Mouse (Mus musculus): ENCODE measurements around the gene Kctd6.

Kctd6 gene

DNA sequence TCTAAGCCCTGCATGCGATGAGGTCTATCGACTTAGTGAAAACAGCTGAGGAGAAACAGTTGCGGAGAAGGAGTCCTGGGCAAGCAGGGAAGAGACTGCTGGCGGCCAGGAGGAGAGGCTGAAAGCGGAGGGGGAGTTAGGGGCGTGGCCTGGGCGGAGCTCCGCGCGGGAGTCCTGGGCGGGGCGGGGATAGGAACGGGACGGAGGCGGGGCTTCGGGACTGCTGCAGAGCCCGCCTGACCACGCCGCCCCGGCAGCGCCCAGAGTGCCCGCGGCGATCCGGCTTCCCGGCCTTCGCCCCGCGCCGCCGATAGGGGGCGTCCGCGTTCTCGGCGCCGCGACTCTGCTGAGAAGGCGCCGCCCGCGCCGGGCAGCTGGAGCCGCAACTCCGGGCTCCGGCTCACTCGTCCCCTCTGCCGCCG is at the start of gene Kctd6:
TSS of gene Kctd6 (plus strand) at position 338 of the 422 bp plus-strand sequence.
- peak; percentile 96 to 97 for DNase-seq (ENCODE audit: low spot score in 2 of 2)

GRCm38 (mm10) chr14:8164463-8164862 is 49.5 kb upstream of the Kctd6 start:
- DNase-seq (ENCODE audit: low spot score in 2 of 2), result no peak

GRCm38 (mm10) chr14:8172507-8173410 is 41.2 kb upstream of the Kctd6 start, which contains the start of gene Pdhb:
Gene Pdhb (minus strand): TSS chr14:8173025.
- DNase-seq (ENCODE audit: low spot score in 2 of 2), result peak; percentile 100

DNA sequence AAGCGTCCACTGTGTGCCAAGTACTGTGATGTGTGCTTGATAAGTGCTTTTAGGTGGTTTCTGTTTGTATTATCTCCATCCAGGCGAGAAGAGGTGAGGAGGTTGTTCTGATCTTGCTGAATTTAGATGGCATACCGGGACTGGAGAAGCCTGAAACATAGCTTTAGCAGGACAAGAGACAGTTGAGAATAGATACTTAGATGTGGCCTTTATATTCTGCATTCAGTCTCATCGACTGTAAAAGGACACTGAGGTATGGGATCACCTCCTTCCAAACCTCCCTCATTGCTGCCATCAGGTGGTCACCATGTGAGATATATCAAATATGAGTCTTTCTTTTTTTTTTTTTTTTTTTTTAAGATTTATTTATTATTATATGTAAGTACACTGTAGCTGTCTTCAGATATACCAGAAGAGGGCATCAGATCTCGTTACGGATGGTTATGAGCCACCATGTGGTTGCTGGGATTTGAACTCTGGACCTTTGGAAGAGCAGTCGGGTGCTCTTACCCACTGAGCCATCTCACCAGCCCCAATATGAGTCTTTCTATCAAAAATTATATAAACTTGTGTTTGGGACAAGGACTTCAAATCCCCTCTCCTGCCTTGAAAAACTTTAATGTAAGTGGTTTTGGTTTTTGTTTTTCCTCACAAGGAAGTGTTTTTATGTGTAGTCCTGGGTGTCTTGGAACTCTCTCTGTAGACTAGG is 40.2 kb upstream of the Kctd6 start:
- DNase-seq (ENCODE audit: low spot score in 2 of 2), result peak; percentile 52 to 57

DNA sequence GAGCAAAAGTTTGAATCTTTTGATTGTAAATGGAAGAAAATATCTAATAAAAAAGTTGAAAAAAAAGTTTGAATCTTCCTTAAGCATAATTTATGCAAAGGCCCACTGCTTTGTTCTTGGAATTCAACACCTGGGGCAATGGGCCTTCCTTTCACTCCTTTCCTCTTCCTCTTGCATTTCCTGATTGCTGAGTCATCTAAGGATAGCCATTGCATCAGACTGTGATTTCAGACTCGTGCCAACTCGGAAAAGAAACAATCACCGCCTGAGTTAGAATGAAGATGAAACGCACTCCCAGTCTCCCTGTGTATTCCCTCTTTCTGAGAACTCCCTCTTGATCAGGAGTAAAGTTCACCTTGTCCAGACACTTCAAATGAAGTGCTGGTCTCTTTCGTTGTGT is 39.3 kb upstream of the Kctd6 start:
- DNase-seq (ENCODE audit: low spot score in 2 of 2), result no peak

DNA sequence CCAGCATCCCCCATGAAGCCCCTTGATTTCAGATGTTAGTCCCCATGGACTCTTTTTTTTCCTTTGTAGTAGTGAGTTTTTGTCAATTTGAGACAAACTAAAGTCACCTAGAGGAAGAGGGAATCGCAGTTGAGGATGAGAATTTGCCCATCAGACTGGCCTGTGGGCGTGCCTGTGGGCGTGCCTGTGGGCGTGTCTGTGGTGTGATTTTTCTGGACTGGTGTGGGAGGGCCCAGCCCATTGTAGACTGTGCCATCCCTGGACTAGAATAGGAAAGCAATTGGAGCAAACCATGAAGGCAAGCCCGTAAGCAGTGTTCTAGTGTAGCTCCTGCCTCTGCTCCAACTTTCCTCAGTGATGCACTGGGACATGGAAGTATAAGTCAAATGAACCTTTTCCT is 37.7 kb upstream of the Kctd6 start:
- DNase-seq (ENCODE audit: low spot score in 2 of 2), result no peak

- no peak for DNase-seq (ENCODE audit: low spot score in 2 of 2)
Observed at GRCm38 (mm10) chr14:8180371-8181035, 33.4 kb upstream of the Kctd6 start.

GRCm38 (mm10) chr14:8183330-8183729 is 30.6 kb upstream of the Kctd6 start:
- DNase-seq (ENCODE audit: low spot score in 2 of 2), result no peak

GRCm38 (mm10) chr14:8186278-8187045 is 27.5 kb upstream of the Kctd6 start:
- DNase-seq (ENCODE audit: low spot score in 2 of 2), result no peak

DNA sequence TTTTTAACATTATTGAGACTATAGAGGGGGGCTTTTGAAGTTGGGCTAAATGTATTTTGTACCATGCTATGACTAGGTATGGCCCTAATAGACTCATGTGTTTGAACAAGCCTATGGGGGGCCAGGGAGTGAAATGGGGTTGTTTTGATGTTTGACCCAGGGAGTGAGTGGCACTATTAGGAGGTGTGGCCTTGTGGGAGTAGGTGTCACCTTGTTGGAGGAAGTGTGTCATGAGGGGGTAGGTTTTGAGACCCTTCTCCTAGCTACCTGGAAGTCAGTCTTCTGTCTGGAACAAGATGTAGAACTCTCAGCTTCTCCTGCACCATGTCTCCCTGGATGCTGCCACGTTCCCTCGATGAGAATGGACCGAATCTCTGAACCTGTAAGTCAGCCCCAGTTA is 23.4 kb upstream of the Kctd6 start:
- no peak for DNase-seq (ENCODE audit: low spot score in 2 of 2)

DNA sequence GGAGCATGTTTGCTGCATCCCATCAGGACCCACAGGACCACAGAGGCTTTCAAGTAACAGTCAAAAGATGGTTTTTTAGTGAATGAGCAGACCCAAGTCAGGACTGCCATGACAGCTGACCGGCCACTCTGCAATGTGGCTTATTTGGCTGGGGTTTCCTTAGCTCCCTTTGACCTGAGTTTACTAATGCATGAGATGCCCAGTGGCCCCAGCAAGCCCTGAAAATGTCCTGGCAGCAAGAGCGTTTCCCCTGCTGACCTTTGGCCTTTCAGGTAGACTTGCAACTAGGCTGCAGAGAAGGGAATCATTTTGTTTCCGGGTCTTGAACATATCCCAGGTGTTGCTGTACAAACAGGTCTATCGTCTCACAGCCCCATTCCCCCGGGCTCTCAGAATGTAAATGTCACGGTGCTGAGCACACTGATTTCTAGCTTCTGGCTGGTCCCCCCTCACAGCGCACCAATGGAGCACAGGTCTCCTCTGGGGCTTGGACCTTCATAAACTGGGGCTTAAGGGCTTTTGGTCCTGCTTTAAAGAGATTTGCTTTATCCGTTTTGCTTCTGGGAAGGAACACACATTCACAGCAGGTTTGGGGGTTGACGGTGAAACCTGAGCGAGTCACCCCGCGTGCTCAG is 22.5 kb upstream of the Kctd6 start:
- no peak for DNase-seq (ENCODE audit: low spot score in 2 of 2)

DNA sequence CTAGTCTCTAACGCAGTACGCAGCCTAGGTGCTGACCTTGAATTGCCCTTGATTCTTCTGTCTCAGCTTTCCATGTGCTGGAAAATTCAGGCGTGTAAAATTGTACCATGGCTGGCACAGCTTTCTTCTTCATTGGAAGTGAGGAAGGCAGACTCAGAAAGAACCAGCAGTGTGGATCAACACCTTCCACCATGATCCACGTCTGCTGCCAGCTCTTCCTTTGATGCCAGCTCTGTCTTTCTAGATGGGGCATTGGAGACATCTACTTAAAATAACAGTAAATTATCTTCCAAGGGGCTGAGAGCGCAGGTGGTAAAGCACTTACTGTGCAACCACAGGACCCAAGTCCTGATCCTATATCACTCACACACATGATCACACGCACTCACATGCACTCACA is 21.2 kb upstream of the Kctd6 start:
- no peak for DNase-seq (ENCODE audit: low spot score in 2 of 2)

- no peak for DNase-seq (ENCODE audit: low spot score in 2 of 2)
Observed at GRCm38 (mm10) chr14:8200769-8201168, 13.2 kb upstream of the Kctd6 start.

DNA sequence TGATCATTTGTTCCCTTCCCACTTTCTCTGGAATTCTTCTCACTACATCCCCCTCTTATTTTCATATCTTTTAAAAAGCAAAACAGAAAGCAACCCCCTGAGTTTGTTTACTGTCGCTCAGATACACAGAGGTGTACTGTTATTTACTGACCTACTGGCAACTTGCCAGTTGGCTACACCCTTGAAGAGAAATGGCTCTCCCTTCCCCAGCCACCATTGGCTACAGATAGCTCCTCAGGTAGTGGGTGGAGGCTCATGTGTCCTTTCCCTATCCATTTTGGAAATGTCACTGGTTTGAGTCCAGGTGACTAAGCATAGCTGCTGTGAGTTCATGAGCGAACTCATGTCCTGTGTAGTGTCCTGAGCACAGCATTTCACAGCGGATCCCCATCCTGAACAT is 12.2 kb upstream of the Kctd6 start:
- DNase-seq (ENCODE audit: low spot score in 2 of 2), result no peak

DNA sequence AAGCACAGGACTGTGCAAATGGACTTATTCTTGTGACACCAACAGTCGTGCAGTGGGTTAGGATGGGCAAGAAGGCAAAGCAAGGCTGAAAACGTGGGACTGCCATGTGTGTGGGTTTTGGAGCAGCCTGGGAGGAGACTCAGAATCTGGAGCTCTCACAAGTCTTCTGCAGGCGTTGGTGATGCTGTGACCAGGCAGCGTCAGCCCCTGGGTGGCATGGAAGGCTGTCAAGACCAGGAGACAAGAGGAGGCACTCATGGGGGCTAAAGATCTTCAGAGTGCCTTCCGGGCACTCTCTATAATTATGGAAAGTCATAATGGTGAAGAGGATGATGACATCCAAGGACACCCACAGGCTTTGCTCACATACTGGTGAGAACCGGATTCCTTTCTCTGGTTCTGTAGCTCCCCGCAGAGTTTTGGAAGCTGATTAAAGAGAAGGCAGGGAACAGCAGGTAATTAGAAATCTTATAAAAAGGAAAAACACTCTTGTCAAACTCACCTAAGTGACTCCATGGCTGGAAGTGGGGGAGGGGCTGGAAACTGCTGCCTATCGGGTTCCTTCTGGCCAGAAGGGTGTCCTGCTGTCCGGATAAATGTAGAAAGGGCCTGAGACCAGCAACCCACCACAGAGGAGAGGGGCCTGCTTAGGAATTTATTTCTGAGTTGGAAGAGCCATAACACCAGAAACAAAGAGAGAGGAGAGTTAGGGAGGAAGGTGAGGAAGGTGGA is 7.6 kb upstream of the Kctd6 start:
- DNase-seq (ENCODE audit: low spot score in 2 of 2), result no peak

GRCm38 (mm10) chr14:8207105-8207504 is 6.8 kb upstream of the Kctd6 start:
- DNase-seq (ENCODE audit: low spot score in 2 of 2), result no peak

DNA sequence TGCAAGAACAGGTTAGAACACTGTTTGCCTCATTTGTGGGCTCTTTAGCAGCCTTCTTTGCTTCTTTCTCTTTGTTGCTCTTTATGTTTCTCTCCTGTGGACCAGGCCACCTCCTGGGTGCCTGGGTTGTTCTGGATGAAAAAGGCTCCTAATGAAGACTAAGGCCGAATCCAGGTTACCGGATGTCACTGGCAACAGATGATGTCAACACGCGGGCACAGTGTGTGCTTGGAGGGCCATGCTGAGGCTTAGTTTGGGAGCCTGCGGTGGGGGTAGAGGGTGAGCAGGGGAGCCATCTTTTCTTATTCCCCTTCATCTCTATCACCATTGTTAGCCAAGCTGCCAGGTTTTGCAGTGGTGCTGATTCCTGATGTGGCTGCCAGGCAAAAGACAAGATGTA is 6.4 kb upstream of the Kctd6 start:
- no peak for DNase-seq (ENCODE audit: low spot score in 2 of 2)

DNA sequence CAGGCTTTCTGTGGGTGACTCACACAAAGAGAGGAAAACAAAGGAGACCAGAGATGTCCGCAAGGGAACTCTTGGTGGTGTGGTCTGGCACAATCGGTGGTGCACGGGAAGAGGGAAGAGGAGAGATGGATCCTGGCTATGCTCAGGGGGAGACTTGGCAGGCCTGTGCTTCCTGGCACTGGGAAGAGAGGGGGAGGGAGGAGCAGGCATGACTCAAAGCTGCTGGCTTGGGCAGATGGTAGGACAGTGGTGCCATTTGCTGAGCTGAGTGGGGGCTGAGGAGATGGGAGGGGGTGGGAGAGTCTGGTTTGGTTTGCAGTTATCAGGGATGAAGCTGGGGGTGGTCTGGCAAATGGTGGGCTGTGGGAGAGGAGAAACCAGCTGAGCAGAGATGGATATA is 5.1 kb upstream of the Kctd6 start:
- DNase-seq (ENCODE audit: low spot score in 2 of 2), result no peak

GRCm38 (mm10) chr14:8209896-8210295 is 4.0 kb upstream of the Kctd6 start:
- no peak for DNase-seq (ENCODE audit: low spot score in 2 of 2)

DNA sequence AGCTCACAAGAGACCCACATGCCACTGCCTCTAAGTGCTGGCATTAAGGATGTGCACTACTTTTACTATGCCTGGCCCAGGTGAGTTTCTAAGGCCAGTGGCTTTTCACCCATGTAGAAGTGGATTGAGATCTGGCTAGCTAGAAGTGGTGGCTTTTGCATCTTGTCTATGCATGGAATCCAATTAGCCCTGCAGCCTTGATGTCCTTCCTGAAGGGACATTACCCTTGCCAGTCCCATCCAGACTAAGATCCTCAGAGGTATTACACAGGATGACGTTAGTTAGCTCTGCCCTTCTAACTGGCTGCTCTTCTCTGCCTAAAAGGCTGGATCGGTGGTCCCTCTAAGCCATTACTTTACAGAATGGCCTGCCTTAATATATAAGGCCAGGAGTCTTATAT is 944 bp upstream of the Kctd6 start:
- DNase-seq (ENCODE audit: low spot score in 2 of 2), result no peak

Data from spleen, postnatal 36 days (tissue).